Mouse (Mus musculus): ENCODE data around the gene Atp5l.
"Not testable (repeated sequence)": the region's sequence is repeated elsewhere in the genome, so short reads cannot be mapped to it uniquely, and the experiment has no call there.

Gene Atp5l

GRCm38 (mm10) chr9:44920374-44921122 is at the start of gene Atp5l:
Gene Atp5l, minus strand, starts transcription at chr9:44920742.
- in situ Hi-C loops (cut with MboI; ENCODE audit: low pct_unique_long_range_greater_than_20kb in 1 of 2, low sequenced_read_pairs in 2 of 2, unreplicated experiment in 1 of 2): no loop called here

- in situ Hi-C loops (cut with MboI; ENCODE audit: low pct_unique_long_range_greater_than_20kb in 1 of 2, low sequenced_read_pairs in 2 of 2, unreplicated experiment in 1 of 2): no loop called here
These were observed 48.9 kb upstream of the Atp5l start for GRCm38 (mm10) chr9:44969450-44969849.

- in situ Hi-C loops (cut with MboI; ENCODE audit: low pct_unique_long_range_greater_than_20kb in 1 of 2, low sequenced_read_pairs in 2 of 2, unreplicated experiment in 1 of 2): not testable (repeated sequence)
These were observed 47.2 kb upstream of the Atp5l start for GRCm38 (mm10) chr9:44967763-44968162.

- in situ Hi-C loops (cut with MboI; ENCODE audit: low pct_unique_long_range_greater_than_20kb in 1 of 2, low sequenced_read_pairs in 2 of 2, unreplicated experiment in 1 of 2): no loop called here
These were observed 46.3 kb upstream of the Atp5l start for GRCm38 (mm10) chr9:44966815-44967242.

GRCm38 (mm10) chr9:44965833-44966466 is 45.4 kb upstream of the Atp5l start:
- in situ Hi-C loops (cut with MboI; ENCODE audit: low pct_unique_long_range_greater_than_20kb in 1 of 2, low sequenced_read_pairs in 2 of 2, unreplicated experiment in 1 of 2): no loop called here

GRCm38 (mm10) chr9:44965126-44965832 is 44.7 kb upstream of the Atp5l start, which contains the start of gene Ube4a:
Gene Ube4a, minus strand, starts transcription at chr9:44965600.
- in situ Hi-C loops (cut with MboI; ENCODE audit: low pct_unique_long_range_greater_than_20kb in 1 of 2, low sequenced_read_pairs in 2 of 2, unreplicated experiment in 1 of 2): no loop called here

- in situ Hi-C loops (cut with MboI; ENCODE audit: low pct_unique_long_range_greater_than_20kb in 1 of 2, low sequenced_read_pairs in 2 of 2, unreplicated experiment in 1 of 2): no loop called here
These were observed 33.9 kb upstream of the Atp5l start for GRCm38 (mm10) chr9:44954432-44954831.

GRCm38 (mm10) chr9:44947836-44948235 is 27.3 kb upstream of the Atp5l start:
- in situ Hi-C loops (cut with MboI; ENCODE audit: low pct_unique_long_range_greater_than_20kb in 1 of 2, low sequenced_read_pairs in 2 of 2, unreplicated experiment in 1 of 2): no loop called here

- in situ Hi-C loops (cut with MboI; ENCODE audit: low pct_unique_long_range_greater_than_20kb in 1 of 2, low sequenced_read_pairs in 2 of 2, unreplicated experiment in 1 of 2): no loop called here
These were observed 25.7 kb upstream of the Atp5l start for GRCm38 (mm10) chr9:44946185-44946695.

GRCm38 (mm10) chr9:44942421-44942820 is 21.9 kb upstream of the Atp5l start:
- in situ Hi-C loops (cut with MboI; ENCODE audit: low pct_unique_long_range_greater_than_20kb in 1 of 2, low sequenced_read_pairs in 2 of 2, unreplicated experiment in 1 of 2): no loop called here

- in situ Hi-C loops (cut with MboI; ENCODE audit: low pct_unique_long_range_greater_than_20kb in 1 of 2, low sequenced_read_pairs in 2 of 2, unreplicated experiment in 1 of 2): no loop called here
These were observed 21.2 kb upstream of the Atp5l start for GRCm38 (mm10) chr9:44941756-44942155.

- in situ Hi-C loops (cut with MboI; ENCODE audit: low pct_unique_long_range_greater_than_20kb in 1 of 2, low sequenced_read_pairs in 2 of 2, unreplicated experiment in 1 of 2): no loop called here
These were observed 1.0 kb upstream of the Atp5l start for GRCm38 (mm10) chr9:44921543-44921942.

- in situ Hi-C loops (cut with MboI; ENCODE audit: low pct_unique_long_range_greater_than_20kb in 1 of 2, low sequenced_read_pairs in 2 of 2, unreplicated experiment in 1 of 2): no loop called here
These were observed 554 bp upstream of the Atp5l start for GRCm38 (mm10) chr9:44921123-44921468.

GRCm38 (mm10) chr9:44919606-44920005 is 936 bp downstream of the Atp5l start:
- in situ Hi-C loops (cut with MboI; ENCODE audit: low pct_unique_long_range_greater_than_20kb in 1 of 2, low sequenced_read_pairs in 2 of 2, unreplicated experiment in 1 of 2): no loop called here

- in situ Hi-C loops (cut with MboI; ENCODE audit: low pct_unique_long_range_greater_than_20kb in 1 of 2, low sequenced_read_pairs in 2 of 2, unreplicated experiment in 1 of 2): no loop called here
These were observed 4.3 kb downstream of the Atp5l start for GRCm38 (mm10) chr9:44916196-44916595.

- in situ Hi-C loops (cut with MboI; ENCODE audit: low pct_unique_long_range_greater_than_20kb in 1 of 2, low sequenced_read_pairs in 2 of 2, unreplicated experiment in 1 of 2): no loop called here
These were observed 5.8 kb downstream of the Atp5l start for GRCm38 (mm10) chr9:44914706-44915105.

GRCm38 (mm10) chr9:44911365-44911764 is 9.2 kb downstream of the Atp5l start:
- in situ Hi-C loops (cut with MboI; ENCODE audit: low pct_unique_long_range_greater_than_20kb in 1 of 2, low sequenced_read_pairs in 2 of 2, unreplicated experiment in 1 of 2): no loop called here

- in situ Hi-C loops (cut with MboI; ENCODE audit: low pct_unique_long_range_greater_than_20kb in 1 of 2, low sequenced_read_pairs in 2 of 2, unreplicated experiment in 1 of 2): no loop called here
These were observed 14.9 kb downstream of the Atp5l start for GRCm38 (mm10) chr9:44905620-44906019.

- in situ Hi-C loops (cut with MboI; ENCODE audit: low pct_unique_long_range_greater_than_20kb in 1 of 2, low sequenced_read_pairs in 2 of 2, unreplicated experiment in 1 of 2): no loop called here
These were observed 15.6 kb downstream of the Atp5l start for GRCm38 (mm10) chr9:44904964-44905363.
